Mouse (Mus musculus): ENCODE data around the gene Cables2.

Cables2 gene
- long read RNA-seq, experiment 1, partial matches to known transcripts, result 4 of 6 reads
- long read RNA-seq, experiment 1, other reads (novel, unspliced or antisense), result 2 of 6 reads
- long read RNA-seq, experiment 2, partial matches to known transcripts, result 1 of 3 reads
- long read RNA-seq, experiment 2, other reads (novel, unspliced or antisense), result 0 of 3 reads

- intact Hi-C loops (cut with DNase I), result no loop called here
Observed at GRCm38 (mm10) chr2:180273394-180274244, at the start of gene Cables2. Cables2 (minus strand) TSS chr2:180273496.

DNA sequence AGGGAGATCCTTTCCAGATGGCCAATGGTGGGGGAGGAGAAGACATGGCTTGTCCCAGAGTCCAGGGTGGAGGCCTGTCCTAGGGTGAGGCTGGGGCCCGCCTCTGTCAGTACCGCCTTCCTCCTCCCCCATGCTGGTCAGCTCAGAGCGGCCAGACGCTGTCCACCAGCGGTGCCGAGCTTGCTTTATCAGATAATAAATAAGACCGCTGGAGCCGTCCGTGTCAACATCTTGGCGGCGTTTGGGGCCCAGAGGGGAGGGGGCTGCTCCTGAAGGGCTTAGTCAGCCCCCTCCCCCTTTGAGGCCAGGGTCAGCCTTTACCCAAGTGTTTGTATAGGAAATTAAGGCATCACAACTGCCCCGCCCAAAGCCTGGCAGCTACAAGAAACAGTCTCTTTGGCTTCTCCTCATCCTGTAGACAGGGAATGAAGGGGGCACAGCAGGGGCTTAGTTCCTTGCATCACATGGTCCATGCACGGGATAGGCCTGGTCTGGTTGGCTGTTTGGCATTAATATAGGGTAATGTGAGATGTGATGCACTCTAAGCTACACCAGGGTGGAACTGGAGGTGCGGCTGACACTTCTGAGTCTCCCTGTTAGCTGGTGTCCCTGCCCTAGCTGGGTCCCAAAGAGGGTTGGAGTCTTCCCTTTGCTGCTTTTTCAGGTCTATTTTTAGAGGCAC lies 49.5 kb upstream of the Cables2 start:
- intact Hi-C loops (cut with DNase I), result no loop called here

DNA sequence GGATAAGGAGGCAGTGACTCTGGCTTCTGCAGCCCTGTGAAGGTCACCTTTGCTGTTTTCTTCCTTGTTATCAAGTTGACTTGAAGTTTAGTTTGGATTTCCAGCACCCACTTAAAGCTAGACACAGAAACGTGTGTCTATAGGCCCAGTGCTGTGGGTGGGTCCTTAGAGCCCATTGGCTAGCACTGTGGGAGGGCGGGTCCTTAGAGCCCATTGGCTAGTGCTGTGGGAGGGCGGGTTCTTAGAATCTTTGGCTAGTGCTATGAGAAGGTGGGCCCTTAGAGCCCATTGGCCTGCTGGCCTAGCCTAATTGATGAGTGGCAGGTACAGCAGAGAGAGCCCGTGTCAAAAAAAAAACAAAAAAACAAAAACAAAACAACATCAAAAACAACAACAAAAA lies 46.9 kb upstream of the Cables2 start:
- intact Hi-C loops (cut with DNase I), result no loop called here

- intact Hi-C loops (cut with DNase I), result no loop called here
Observed at GRCm38 (mm10) chr2:180317591-180317990, 44.3 kb upstream of the Cables2 start.

DNA sequence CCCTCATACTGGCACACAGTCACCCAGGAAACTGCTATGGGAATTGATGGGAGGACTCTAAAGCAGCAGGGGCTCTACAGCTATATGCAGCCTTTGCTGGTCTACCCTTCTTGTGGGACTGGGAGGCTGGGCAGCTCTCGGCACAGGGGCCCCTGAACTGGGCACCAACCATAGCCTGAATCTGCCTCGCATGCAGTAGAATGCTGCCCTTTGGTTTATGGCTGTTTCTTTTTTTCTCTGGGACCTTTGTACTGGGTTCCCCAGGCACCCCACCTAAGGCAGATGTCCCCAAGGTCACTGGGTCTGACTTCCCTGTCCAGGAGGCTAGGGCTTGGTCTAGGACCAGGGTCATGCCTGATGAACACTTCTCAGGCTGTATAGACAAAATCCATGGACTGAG lies 41.0 kb upstream of the Cables2 start:
- intact Hi-C loops (cut with DNase I), result no loop called here

DNA sequence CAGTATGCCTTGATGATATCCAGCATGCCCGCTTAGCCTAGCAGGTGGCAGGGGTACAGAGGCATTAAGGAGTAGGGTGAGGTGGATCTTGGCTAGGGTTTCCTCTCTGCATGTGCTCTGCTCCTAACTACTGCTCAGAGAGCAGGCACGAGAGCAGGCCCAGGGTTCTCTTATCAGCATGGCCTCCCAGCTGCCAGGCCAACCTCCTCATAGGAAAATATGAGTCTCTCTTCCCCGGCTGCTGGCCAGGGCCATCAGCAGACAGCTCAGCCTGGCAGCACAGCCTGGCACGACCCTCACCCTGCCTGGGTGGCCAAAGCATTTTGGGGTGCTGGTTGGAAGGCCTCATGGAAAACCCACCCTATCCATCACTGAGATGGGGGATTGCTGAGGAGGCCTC lies 37.9 kb upstream of the Cables2 start:
- intact Hi-C loops (cut with DNase I), result no loop called here

GRCm38 (mm10) chr2:180307680-180308079 lies 34.4 kb upstream of the Cables2 start:
- intact Hi-C loops (cut with DNase I), result no loop called here

GRCm38 (mm10) chr2:180306423-180307168 lies 33.3 kb upstream of the Cables2 start:
- intact Hi-C loops (cut with DNase I), result no loop called here

DNA sequence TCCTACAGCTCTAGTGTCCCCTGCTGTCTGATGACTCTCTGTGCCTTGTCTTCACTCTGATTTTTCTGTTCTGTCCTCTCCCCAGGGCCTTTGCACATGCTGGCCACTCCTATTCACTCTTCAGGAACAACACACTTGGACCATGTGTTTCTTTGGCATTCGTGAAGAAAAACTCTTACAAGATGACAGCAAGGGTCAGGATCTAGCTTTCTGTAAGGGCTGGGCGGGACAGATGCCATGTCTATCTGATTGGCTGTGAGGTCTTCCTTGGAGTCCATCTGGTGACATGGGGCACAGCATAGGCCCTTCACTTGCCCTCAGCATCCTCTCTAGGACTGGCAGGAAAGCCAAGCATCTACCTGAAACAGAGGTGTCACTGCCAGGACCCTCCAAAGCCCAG lies 32.7 kb upstream of the Cables2 start:
- intact Hi-C loops (cut with DNase I), result no loop called here

- intact Hi-C loops (cut with DNase I), result no loop called here
Observed at GRCm38 (mm10) chr2:180305490-180305889, 32.2 kb upstream of the Cables2 start.

DNA sequence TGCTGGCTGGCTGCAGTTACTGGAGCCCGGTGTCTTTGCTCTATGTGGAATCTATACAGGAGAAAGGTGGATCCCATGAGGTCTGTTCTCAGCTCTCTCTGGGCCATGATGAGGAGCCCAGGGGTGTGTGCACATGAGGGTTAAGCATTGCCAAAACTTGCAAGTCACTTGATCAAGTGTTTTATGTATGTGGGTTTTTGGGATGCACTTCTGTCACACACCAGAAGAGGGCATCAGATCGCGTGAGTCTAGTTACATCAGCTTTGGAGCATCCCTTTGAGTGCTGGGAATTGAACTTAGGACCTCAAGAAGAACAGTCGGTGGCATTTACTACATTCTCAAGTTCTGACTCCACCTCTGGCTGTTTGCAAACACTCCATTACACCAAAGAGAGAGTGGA lies 31.3 kb upstream of the Cables2 start:
- intact Hi-C loops (cut with DNase I), result no loop called here

- intact Hi-C loops (cut with DNase I), result no loop called here
Observed at GRCm38 (mm10) chr2:180303468-180303867, 30.2 kb upstream of the Cables2 start.

DNA sequence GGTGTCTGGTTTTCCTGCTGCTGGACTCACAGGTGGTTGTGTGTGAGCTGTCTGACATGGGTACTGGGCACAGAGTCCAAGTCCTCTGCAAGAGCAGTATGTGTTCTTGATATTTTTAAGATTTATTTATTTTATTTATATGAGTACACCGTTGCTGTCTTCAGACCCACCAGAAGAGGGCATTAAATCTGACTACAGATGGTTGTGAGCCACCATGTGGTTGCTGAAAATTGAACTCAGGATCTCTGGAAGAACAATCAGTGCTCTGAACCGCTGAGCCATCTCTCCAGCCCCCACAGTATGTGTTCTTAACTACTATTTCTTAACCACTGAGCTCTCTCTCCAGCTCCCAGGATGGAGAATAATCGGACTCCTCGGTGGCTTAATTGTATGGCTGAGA lies 28.9 kb upstream of the Cables2 start:
- intact Hi-C loops (cut with DNase I), result no loop called here

DNA sequence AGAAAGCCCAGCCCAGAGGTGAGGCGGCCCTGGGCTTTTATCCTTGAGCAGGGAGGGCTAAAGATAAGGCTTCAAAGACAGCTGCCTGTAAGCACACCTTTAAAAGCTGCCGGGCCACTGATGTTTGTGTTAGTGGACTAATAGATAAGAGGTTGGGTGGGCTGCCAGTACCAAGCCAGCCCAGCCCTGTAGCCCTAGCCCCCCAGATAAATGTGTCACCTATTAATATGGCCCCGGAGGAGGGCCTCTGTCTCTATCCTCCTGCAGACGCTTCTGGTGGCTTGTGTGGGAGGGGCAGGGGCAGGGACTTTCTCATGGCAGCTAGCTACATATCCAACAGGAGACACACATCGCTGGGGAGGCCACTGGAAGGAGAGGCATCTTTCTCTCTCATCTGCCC lies 27.5 kb upstream of the Cables2 start:
- intact Hi-C loops (cut with DNase I), result no loop called here

DNA sequence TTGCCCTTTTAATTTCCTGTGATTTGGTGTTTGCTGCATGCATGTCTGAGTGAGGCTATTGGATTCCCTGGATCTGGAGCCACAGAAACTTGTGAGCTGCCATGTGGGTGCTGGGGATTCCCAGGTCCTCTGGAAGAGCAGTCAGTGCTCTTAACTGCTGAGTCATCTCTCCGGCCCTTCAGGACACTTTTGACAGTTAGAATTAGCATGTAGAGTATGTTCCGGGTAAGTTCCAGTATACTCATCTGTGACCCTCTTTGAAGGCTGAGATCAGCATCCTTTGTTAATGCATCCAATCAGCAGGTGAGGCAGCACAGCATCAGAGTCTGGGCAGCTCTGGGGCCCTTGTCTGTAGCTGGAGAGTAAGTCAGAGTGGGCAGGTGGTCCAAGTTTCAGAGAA lies 27.0 kb upstream of the Cables2 start:
- intact Hi-C loops (cut with DNase I), result no loop called here

- intact Hi-C loops (cut with DNase I), result no loop called here
Observed at GRCm38 (mm10) chr2:180292906-180293305, 19.6 kb upstream of the Cables2 start.

- intact Hi-C loops (cut with DNase I), result no loop called here
Observed at GRCm38 (mm10) chr2:180292026-180292425, 18.7 kb upstream of the Cables2 start.

DNA sequence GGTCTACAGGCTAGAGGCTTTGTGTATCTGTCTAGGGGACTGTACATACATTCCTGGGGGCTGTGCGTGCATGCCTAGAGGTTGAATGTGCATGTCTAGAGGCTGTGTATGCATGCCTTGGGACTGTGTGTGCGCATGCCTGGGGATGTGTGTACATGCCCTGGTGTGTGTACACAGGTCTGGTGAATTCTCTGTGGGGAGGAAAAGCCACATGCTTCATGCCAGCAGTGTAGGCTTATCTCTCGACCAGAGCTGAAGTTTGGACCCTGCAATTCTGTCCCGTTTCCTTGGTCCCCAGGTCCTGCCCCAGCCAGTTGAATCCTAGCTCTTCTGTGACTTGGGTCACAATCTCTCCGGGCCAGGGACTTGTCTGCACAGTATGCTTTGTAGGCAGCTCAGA lies 18.3 kb upstream of the Cables2 start:
- intact Hi-C loops (cut with DNase I), result no loop called here

- intact Hi-C loops (cut with DNase I), result no loop called here
Observed at GRCm38 (mm10) chr2:180290503-180290902, 17.2 kb upstream of the Cables2 start.

DNA sequence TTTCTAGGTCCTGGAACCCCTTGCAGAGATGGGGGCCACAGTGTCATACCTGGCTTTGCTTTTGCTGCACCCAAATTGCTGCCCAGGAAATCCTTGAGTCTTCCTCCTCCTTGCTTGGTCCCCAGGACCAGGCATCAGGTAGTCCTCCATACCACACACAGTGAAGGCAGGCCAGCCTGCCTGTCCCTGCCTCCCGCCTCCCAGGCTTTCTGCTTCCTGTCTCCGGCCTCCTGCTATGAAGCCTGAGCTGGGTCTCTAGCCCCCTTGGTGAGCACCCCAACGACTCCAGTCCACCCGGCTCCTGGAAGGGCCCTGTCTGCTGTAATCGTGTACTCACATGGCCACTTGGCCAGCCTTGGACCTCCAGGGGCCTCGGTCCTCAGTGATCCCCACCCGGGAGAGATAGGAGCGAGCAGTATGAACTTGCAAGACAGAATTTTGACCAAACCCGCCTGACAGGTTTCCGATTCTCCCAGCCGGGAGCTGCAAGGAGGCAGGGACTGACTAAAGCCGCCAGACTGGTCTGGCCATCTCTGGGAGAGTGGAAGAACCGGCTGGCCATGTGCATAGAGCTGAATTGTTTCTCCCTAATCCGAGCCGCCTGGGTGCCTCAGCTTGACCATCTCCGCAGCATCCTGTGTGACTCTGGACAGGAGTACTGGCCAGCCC lies 16.3 kb upstream of the Cables2 start, which contains the start of gene Rbbp8nl:
Rbbp8nl (minus strand) TSS at position 440 of the 669 bp plus-strand sequence.
- intact Hi-C loops (cut with DNase I), result no loop called here

DNA sequence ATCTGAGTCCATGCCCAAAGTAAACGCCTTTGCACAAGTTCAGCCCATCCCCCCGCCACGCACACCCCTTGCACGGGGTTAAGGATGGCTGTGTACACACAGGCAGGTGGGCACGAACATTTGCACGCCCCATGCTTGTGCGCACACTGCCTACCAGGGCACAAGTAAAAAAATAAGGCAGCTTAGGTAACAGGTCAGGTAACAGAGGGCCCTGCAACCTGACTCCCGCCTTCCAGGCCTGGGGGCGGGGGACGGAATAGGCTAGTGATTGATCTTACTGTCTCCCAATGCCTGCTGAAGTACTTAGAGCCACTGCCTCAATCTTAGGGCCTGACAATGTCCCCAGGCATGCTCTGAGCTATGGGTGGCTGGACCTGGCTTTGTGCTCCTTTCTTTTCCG lies 15.7 kb upstream of the Cables2 start:
- intact Hi-C loops (cut with DNase I), result no loop called here

All from adrenal gland (tissue).